Mouse (Mus musculus): ENCODE results near the gene Sh2b2. TPM values are rescaled to one million over a fixed set of nuclear protein-coding genes. Genes with fewer than 3 reads are reported as not detected.

Sh2b2 gene
- polyA plus RNA-seq (2014; fragmentation: Nextera tagmentation; extraction: Ambion mirVana) = 9.9 and 11.2 TPM in 2 replicates

GRCm38 (mm10) chr5:136246452-136246838 lies at the start of gene Sh2b2:
Gene Sh2b2, minus strand, starts transcription at chr5:136246556.
- WGBS = 83% methylated on average over 2 of the region's 2 CpGs
- H3K4me1 ChIP-seq (replicated peaks; ENCODE audit: control insufficient read depth, insufficient read depth, low read length) = 0 out of 2 replicates have a peak, but pooled peaks cover 4% of the 10 kb centered on the region
- DNase-seq (ENCODE audit: low spot score) (no peak), ATAC-seq (ENCODE audit: low FRiP score) (no peak)
- H3K9me3 ChIP-seq (ENCODE audit: control insufficient read depth, low read length) = no peaks in the 10 kb centered on the region
- H3K9ac ChIP-seq (ENCODE audit: low read depth, low read length) = peak within 1 kb of the TSS; percentile 75; the same call in 1 of the 2 replicates
- peak within 1 kb of the TSS; percentile 69 for H3K4me3 ChIP-seq (ENCODE audit: low read depth, low read length)
- no peaks in the 10 kb centered on the region for H3K27me3 ChIP-seq (ENCODE audit: control insufficient read depth, insufficient read depth, low read length)
- peak within 1 kb of the TSS; percentile 85; the same call in 1 of the 2 replicates for H3K27ac ChIP-seq (ENCODE audit: low read depth, low read length)
- H3K36me3 ChIP-seq (ENCODE audit: control insufficient read depth, insufficient read depth, low read length) = no peaks in the 10 kb centered on the region
- peak within 1 kb of the TSS; percentile 89 for H3K4me2 ChIP-seq (replicated peaks; ENCODE audit: low read depth, low read length)

GRCm38 (mm10) chr5:136292971-136293418 lies 46.6 kb upstream of the Sh2b2 start:
- no peaks in the 10 kb centered on the region for H3K4me1 ChIP-seq (replicated peaks; ENCODE audit: control insufficient read depth, insufficient read depth, low read length)
- no peaks in the 10 kb centered on the region for H3K36me3 ChIP-seq (ENCODE audit: control insufficient read depth, insufficient read depth, low read length)
- ATAC-seq (ENCODE audit: low FRiP score) (no peak), DNase-seq (ENCODE audit: low spot score) (no peak)
- H3K4me2 ChIP-seq (replicated peaks; ENCODE audit: low read depth, low read length) = no peak overlapping the region
- 85% methylated on average over 4 of the region's 4 CpGs for WGBS
- H3K4me3 ChIP-seq (ENCODE audit: low read depth, low read length) = no peak overlapping the region
- no peaks in the 10 kb centered on the region for H3K9me3 ChIP-seq (ENCODE audit: control insufficient read depth, low read length)
- H3K27me3 ChIP-seq (ENCODE audit: control insufficient read depth, insufficient read depth, low read length) = no peaks in the 10 kb centered on the region
- no peak overlapping the region for H3K27ac ChIP-seq (ENCODE audit: low read depth, low read length)
- no peak overlapping the region for H3K9ac ChIP-seq (ENCODE audit: low read depth, low read length)

GRCm38 (mm10) chr5:136292361-136292760 lies 46.0 kb upstream of the Sh2b2 start:
- Histone ChIP-seq H3K27me3 (ENCODE audit: control insufficient read depth, insufficient read depth, low read length) (no peaks in the 10 kb centered on the region), H3K9ac (ENCODE audit: low read depth, low read length) (no peak overlapping the region), H3K9me3 (ENCODE audit: control insufficient read depth, low read length) (no peaks in the 10 kb centered on the region), H3K36me3 (ENCODE audit: control insufficient read depth, insufficient read depth, low read length) (no peaks in the 10 kb centered on the region), H3K27ac (ENCODE audit: low read depth, low read length) (no peak overlapping the region), H3K4me3 (ENCODE audit: low read depth, low read length) (no peak overlapping the region), H3K4me1 (replicated peaks; ENCODE audit: control insufficient read depth, insufficient read depth, low read length) (no peaks in the 10 kb centered on the region), H3K4me2 (replicated peaks; ENCODE audit: low read depth, low read length) (no peak overlapping the region)
- WGBS = 70% methylated on average over 2 of the region's 2 CpGs
- no peak for DNase-seq (ENCODE audit: low spot score)
- no peak for ATAC-seq (ENCODE audit: low FRiP score)

GRCm38 (mm10) chr5:136291562-136291961 lies 45.2 kb upstream of the Sh2b2 start:
- WGBS = 97% methylated on average over 2 of the region's 2 CpGs
- no peaks in the 10 kb centered on the region for H3K9me3 ChIP-seq (ENCODE audit: control insufficient read depth, low read length)
- H3K9ac ChIP-seq (ENCODE audit: low read depth, low read length) = no peak overlapping the region
- no peaks in the 10 kb centered on the region for H3K4me1 ChIP-seq (replicated peaks; ENCODE audit: control insufficient read depth, insufficient read depth, low read length)
- no peak overlapping the region for H3K4me3 ChIP-seq (ENCODE audit: low read depth, low read length)
- DNase-seq (ENCODE audit: low spot score) (no peak), ATAC-seq (ENCODE audit: low FRiP score) (no peak)
- H3K27ac ChIP-seq (ENCODE audit: low read depth, low read length) = no peak overlapping the region
- H3K36me3 ChIP-seq (ENCODE audit: control insufficient read depth, insufficient read depth, low read length) = no peaks in the 10 kb centered on the region
- H3K4me2 ChIP-seq (replicated peaks; ENCODE audit: low read depth, low read length) = no peak overlapping the region
- no peaks in the 10 kb centered on the region for H3K27me3 ChIP-seq (ENCODE audit: control insufficient read depth, insufficient read depth, low read length)

GRCm38 (mm10) chr5:136289776-136290175 lies 43.4 kb upstream of the Sh2b2 start:
- WGBS = 75% methylated on average over 3 of the region's 3 CpGs
- no peaks in the 10 kb centered on the region for H3K27me3 ChIP-seq (ENCODE audit: control insufficient read depth, insufficient read depth, low read length)
- H3K4me2 ChIP-seq (replicated peaks; ENCODE audit: low read depth, low read length) = no peak overlapping the region
- H3K27ac ChIP-seq (ENCODE audit: low read depth, low read length) = no peak overlapping the region
- DNase-seq (ENCODE audit: low spot score) = no peak
- H3K9me3 ChIP-seq (ENCODE audit: control insufficient read depth, low read length) = no peaks in the 10 kb centered on the region
- no peak for ATAC-seq (ENCODE audit: low FRiP score)
- H3K9ac ChIP-seq (ENCODE audit: low read depth, low read length) = no peak overlapping the region
- 0 out of 2 replicates have a peak, but pooled peaks cover 3% of the 10 kb centered on the region for H3K36me3 ChIP-seq (ENCODE audit: control insufficient read depth, insufficient read depth, low read length)
- no peak overlapping the region for H3K4me3 ChIP-seq (ENCODE audit: low read depth, low read length)
- no peaks in the 10 kb centered on the region for H3K4me1 ChIP-seq (replicated peaks; ENCODE audit: control insufficient read depth, insufficient read depth, low read length)

GRCm38 (mm10) chr5:136288351-136289081 lies 42.2 kb upstream of the Sh2b2 start:
- Histone ChIP-seq H3K27me3 (ENCODE audit: control insufficient read depth, insufficient read depth, low read length) (no peaks in the 10 kb centered on the region), H3K9ac (ENCODE audit: low read depth, low read length) (no peak overlapping the region), H3K9me3 (ENCODE audit: control insufficient read depth, low read length) (no peaks in the 10 kb centered on the region), H3K4me2 (replicated peaks; ENCODE audit: low read depth, low read length) (no peak overlapping the region), H3K36me3 (ENCODE audit: control insufficient read depth, insufficient read depth, low read length) (0 out of 2 replicates have a peak, but pooled peaks cover 4% of the 10 kb centered on the region), H3K4me1 (replicated peaks; ENCODE audit: control insufficient read depth, insufficient read depth, low read length) (no peaks in the 10 kb centered on the region), H3K4me3 (ENCODE audit: low read depth, low read length) (no peak overlapping the region), H3K27ac (ENCODE audit: low read depth, low read length) (no peak overlapping the region)
- ATAC-seq (ENCODE audit: low FRiP score) (no peak), DNase-seq (ENCODE audit: low spot score) (no peak)
- WGBS = 85% methylated on average over 6 of the region's 6 CpGs

- H3K27me3 ChIP-seq (ENCODE audit: control insufficient read depth, insufficient read depth, low read length) = no peaks in the 10 kb centered on the region
- H3K9ac ChIP-seq (ENCODE audit: low read depth, low read length) = no peak overlapping the region
- no peak overlapping the region for H3K4me3 ChIP-seq (ENCODE audit: low read depth, low read length)
- H3K9me3 ChIP-seq (ENCODE audit: control insufficient read depth, low read length) = no peaks in the 10 kb centered on the region
- ATAC-seq (ENCODE audit: low FRiP score) = no peak
- 88% methylated on average over 6 of the region's 6 CpGs for WGBS
- no peak for DNase-seq (ENCODE audit: low spot score)
- H3K36me3 ChIP-seq (ENCODE audit: control insufficient read depth, insufficient read depth, low read length) = peaks cover 9% of the 10 kb centered on the region; the same call in 1 of the 2 replicates
- H3K4me2 ChIP-seq (replicated peaks; ENCODE audit: low read depth, low read length) = no peak overlapping the region
- H3K4me1 ChIP-seq (replicated peaks; ENCODE audit: control insufficient read depth, insufficient read depth, low read length) = no peaks in the 10 kb centered on the region
- H3K27ac ChIP-seq (ENCODE audit: low read depth, low read length) = no peak overlapping the region
Measured at GRCm38 (mm10) chr5:136286566-136286965, 40.2 kb upstream of the Sh2b2 start.

- no peak for ATAC-seq (ENCODE audit: low FRiP score)
- Histone ChIP-seq H3K4me1 (replicated peaks; ENCODE audit: control insufficient read depth, insufficient read depth, low read length) (no peaks in the 10 kb centered on the region), H3K4me2 (replicated peaks; ENCODE audit: low read depth, low read length) (no peak overlapping the region), H3K9me3 (ENCODE audit: control insufficient read depth, low read length) (no peaks in the 10 kb centered on the region), H3K27ac (ENCODE audit: low read depth, low read length) (no peak overlapping the region), H3K27me3 (ENCODE audit: control insufficient read depth, insufficient read depth, low read length) (no peaks in the 10 kb centered on the region), H3K36me3 (ENCODE audit: control insufficient read depth, insufficient read depth, low read length) (peaks cover 9% of the 10 kb centered on the region; the same call in 1 of the 2 replicates), H3K9ac (ENCODE audit: low read depth, low read length) (no peak overlapping the region), H3K4me3 (ENCODE audit: low read depth, low read length) (no peak overlapping the region)
- WGBS = 90% methylated on average over 7 of the region's 7 CpGs
- no peak for DNase-seq (ENCODE audit: low spot score)
Measured at GRCm38 (mm10) chr5:136285106-136285505, 38.8 kb upstream of the Sh2b2 start.

- H3K27ac ChIP-seq (ENCODE audit: low read depth, low read length) = no peak overlapping the region
- H3K4me2 ChIP-seq (replicated peaks; ENCODE audit: low read depth, low read length) = no peak overlapping the region
- H3K27me3 ChIP-seq (ENCODE audit: control insufficient read depth, insufficient read depth, low read length) = no peaks in the 10 kb centered on the region
- no peaks in the 10 kb centered on the region for H3K9me3 ChIP-seq (ENCODE audit: control insufficient read depth, low read length)
- H3K9ac ChIP-seq (ENCODE audit: low read depth, low read length) = no peak overlapping the region
- 67% methylated on average over 6 of the region's 6 CpGs for WGBS
- peaks cover 18% of the 10 kb centered on the region; the same call in 1 of the 2 replicates for H3K36me3 ChIP-seq (ENCODE audit: control insufficient read depth, insufficient read depth, low read length)
- H3K4me3 ChIP-seq (ENCODE audit: low read depth, low read length) = no peak overlapping the region
- H3K4me1 ChIP-seq (replicated peaks; ENCODE audit: control insufficient read depth, insufficient read depth, low read length) = no peaks in the 10 kb centered on the region
- DNase-seq (ENCODE audit: low spot score) (peak; percentile 53), ATAC-seq (ENCODE audit: low FRiP score) (no peak)
Measured at GRCm38 (mm10) chr5:136281351-136281750, 35.0 kb upstream of the Sh2b2 start.
